Mouse (Mus musculus) kidney, postnatal 0 days (tissue): ENCODE measurements around the gene Cnrip1. TPM values are rescaled to one million over a fixed set of nuclear protein-coding genes. Genes with fewer than 3 reads are reported as not detected.

Source experiments
- ATAC-seq: fragments of 200-750 bp; cut with Nextera tagmentation; replicated peaks from 2 replicates; pipeline ENCODE4 v1.8.0; 2017; ENCODE audit warnings: low read depth, moderate number of reproducible peaks, moderate TSS enrichment, moderate library complexity; ENCODE audit not compliant: low FRiP score
- DNase-seq: peaks from one replicate; pipeline ENCODE4 v3.0.0-alpha.2; 2016; ENCODE audit warnings: low spot score
- H3K27ac ChIP-seq: fragments of 300-500 bp; sonication (generic); 2 replicates; pipeline ENCODE4 v1.5.1; 2014; ENCODE audit warnings: mild to moderate bottlenecking
- H3K27me3 ChIP-seq: fragments of 300-500 bp; sonication (generic); 2 replicates; pipeline ENCODE4 v1.6.1; 2014; ENCODE audit warnings: low read length, mixed read lengths; ENCODE audit not compliant: insufficient read depth
- H3K36me3 ChIP-seq: fragments of 300-500 bp; sonication (generic); 2 replicates; pipeline ENCODE4 v1.6.1; 2014; ENCODE audit warnings: low read length, mixed read lengths; ENCODE audit not compliant: insufficient read depth
- H3K4me1 ChIP-seq: fragments of 300-500 bp; sonication (generic); replicated peaks from 2 replicates; pipeline ENCODE4 v1.6.1; 2014; ENCODE audit warnings: antibody characterized with exemption, low read length, mixed read lengths; ENCODE audit not compliant: insufficient read depth
- H3K4me2 ChIP-seq: fragments of 300-500 bp; sonication (generic); 2 replicates; pipeline ENCODE4 v1.6.1; 2014; ENCODE audit warnings: mild to moderate bottlenecking, low read length, moderate library complexity, mixed read lengths
- H3K4me3 ChIP-seq: fragments of 300-500 bp; sonication (generic); replicated peaks from 2 replicates; pipeline ENCODE4 v1.5.1; 2014; ENCODE audit warnings: low read depth, low read length
- H3K9ac ChIP-seq: fragments of 300-500 bp; sonication (generic); 2 replicates; pipeline ENCODE4 v1.6.1; 2014; ENCODE audit warnings: low read depth, low read length
- H3K9me3 ChIP-seq: fragments of 300-500 bp; sonication (generic); replicated peaks from 2 replicates; pipeline ENCODE4 v1.6.1; 2016; ENCODE audit warnings: low read length, inconsistent platforms, mixed read lengths
- CTCF ChIP-seq: IDR thresholded peaks from 2 replicates; pipeline ENCODE4 v1.5.1; 2016; ENCODE audit warnings: antibody characterized with exemption, low read depth, mild to moderate bottlenecking, moderate library complexity
- WGBS: fragments of 180-500 bp; shearing (Covaris S2); extraction: QIAGEN DNeasy Blood & Tissue Kit; methylation state at CpG from one replicate; pipeline ENCODE4 v1.1.7; 2014; 5-methylcytosine and 5-hydroxymethylcytosine counted together
- polyA plus RNA-seq: library from polyadenylated mRNA; unstranded; fragments of >200 nt; fragmentation: Nextera tagmentation; extraction: Ambion mirVana; gene quantifications from 2 replicates; pipeline ENCODE4 v1.2.1, GENCODE M21; 2015

Cnrip1 gene
- polyA plus RNA-seq, 1 experiment from 2014 or later: 27.1 TPM

GRCm38 (mm10) chr11:17007517-17008173 is 43.7 kb upstream of the Cnrip1 start:
- DNase-seq: no peak
- H3K4me3 ChIP-seq: no peak overlapping the region
- H3K9ac ChIP-seq: no peak overlapping the region
- no peak for ATAC-seq
- H3K9me3 ChIP-seq: no peaks in the 10 kb centered on the region
- no peaks in the 10 kb centered on the region for H3K4me1 ChIP-seq
- no peak overlapping the region for H3K4me2 ChIP-seq
- WGBS: 90% methylated on average over 5 of the region's 5 CpGs
- H3K27me3 ChIP-seq: no peaks in the 10 kb centered on the region
- no peak for TF ChIP-seq CTCF
- H3K36me3 ChIP-seq: no peaks in the 10 kb centered on the region
- no peak overlapping the region for H3K27ac ChIP-seq

GRCm38 (mm10) chr11:17008498-17008941 is 42.9 kb upstream of the Cnrip1 start:
- DNase-seq: no peak
- Histone ChIP-seq H3K4me1 (no peaks in the 10 kb centered on the region), H3K27ac (no peak overlapping the region), H3K36me3 (no peaks in the 10 kb centered on the region), H3K9ac (no peak overlapping the region), H3K9me3 (no peaks in the 10 kb centered on the region), H3K27me3 (no peaks in the 10 kb centered on the region), H3K4me3 (no peak overlapping the region), H3K4me2 (no peak overlapping the region)
- no peak for TF ChIP-seq CTCF
- ATAC-seq: no peak
- WGBS: 69% methylated on average over 7 of the region's 7 CpGs

- no peaks in the 10 kb centered on the region for H3K4me1 ChIP-seq
- no peaks in the 10 kb centered on the region for H3K9me3 ChIP-seq
- no peak for TF ChIP-seq CTCF
- H3K9ac ChIP-seq: no peak overlapping the region
- DNase-seq (no peak), ATAC-seq (no peak)
- no peaks in the 10 kb centered on the region for H3K27me3 ChIP-seq
- no peak overlapping the region for H3K4me2 ChIP-seq
- no peaks in the 10 kb centered on the region for H3K36me3 ChIP-seq
- no peak overlapping the region for H3K27ac ChIP-seq
- H3K4me3 ChIP-seq: no peak overlapping the region
These were observed 38.4 kb upstream of the Cnrip1 start for GRCm38 (mm10) chr11:17012948-17013347.

GRCm38 (mm10) chr11:17019328-17019727 is 32.1 kb upstream of the Cnrip1 start:
- no peak overlapping the region for H3K27ac ChIP-seq
- H3K36me3 ChIP-seq: no peaks in the 10 kb centered on the region
- H3K9ac ChIP-seq: no peak overlapping the region
- DNase-seq (no peak), ATAC-seq (no peak)
- H3K27me3 ChIP-seq: no peaks in the 10 kb centered on the region
- no peaks in the 10 kb centered on the region for H3K9me3 ChIP-seq
- H3K4me2 ChIP-seq: no peak overlapping the region
- 88% methylated on average over 7 of the region's 7 CpGs for WGBS
- peak; percentile 7; the same call in 1 of the 2 replicates for TF ChIP-seq CTCF
- H3K4me1 ChIP-seq: no peaks in the 10 kb centered on the region
- H3K4me3 ChIP-seq: no peak overlapping the region

- Histone ChIP-seq H3K9me3 (no peaks in the 10 kb centered on the region), H3K27me3 (no peaks in the 10 kb centered on the region), H3K36me3 (no peaks in the 10 kb centered on the region), H3K4me2 (no peak overlapping the region), H3K27ac (no peak overlapping the region), H3K4me3 (no peak overlapping the region), H3K4me1 (no peaks in the 10 kb centered on the region), H3K9ac (no peak overlapping the region)
- DNase-seq (no peak), ATAC-seq (no peak)
- no peak for TF ChIP-seq CTCF
- WGBS: 74% methylated on average over 6 of the region's 6 CpGs
These were observed 28.2 kb upstream of the Cnrip1 start for GRCm38 (mm10) chr11:17023206-17023605.

GRCm38 (mm10) chr11:17023984-17024383 is 27.4 kb upstream of the Cnrip1 start:
- no peaks in the 10 kb centered on the region for H3K36me3 ChIP-seq
- no peaks in the 10 kb centered on the region for H3K27me3 ChIP-seq
- WGBS: 82% methylated on average over 3 of the region's 3 CpGs
- no peak for TF ChIP-seq CTCF
- H3K4me2 ChIP-seq: no peak overlapping the region
- H3K4me1 ChIP-seq: no peaks in the 10 kb centered on the region
- H3K27ac ChIP-seq: no peak overlapping the region
- H3K4me3 ChIP-seq: no peak overlapping the region
- H3K9ac ChIP-seq: no peak overlapping the region
- H3K9me3 ChIP-seq: no peaks in the 10 kb centered on the region
- ATAC-seq (no peak), DNase-seq (no peak)

- H3K9ac ChIP-seq: no peak overlapping the region
- no peak overlapping the region for H3K4me2 ChIP-seq
- TF ChIP-seq CTCF: no peak
- no peaks in the 10 kb centered on the region for H3K9me3 ChIP-seq
- no peak overlapping the region for H3K4me3 ChIP-seq
- ATAC-seq: no peak
- 93% methylated on average over 2 of the region's 2 CpGs for WGBS
- no peak for DNase-seq
- H3K4me1 ChIP-seq: no peaks in the 10 kb centered on the region
- H3K27ac ChIP-seq: no peak overlapping the region
- H3K36me3 ChIP-seq: no peaks in the 10 kb centered on the region
- H3K27me3 ChIP-seq: no peaks in the 10 kb centered on the region
These were observed 5.6 kb upstream of the Cnrip1 start for GRCm38 (mm10) chr11:17045806-17046205.
